Mouse (Mus musculus) intestine, embryonic 15.5 days (tissue): Measurements from ENCODE around the gene Lst1. TPM values are rescaled to one million over a fixed set of nuclear protein-coding genes. Genes with fewer than 3 reads are reported as not detected.
"Not testable (repeated sequence)": the region's sequence is repeated elsewhere in the genome, so short reads cannot be mapped to it uniquely, and the experiment has no call there.

Experiments used
- ATAC-seq: fragments of 200-750 bp; cut with Nextera tagmentation; 2 replicates; pipeline ENCODE4 v1.8.0; 2017; ENCODE audit warnings: moderate TSS enrichment, moderate library complexity
- H3K27ac ChIP-seq: fragments of 300-500 bp; sonication (generic); 2 replicates; pipeline ENCODE4 v1.5.1; 2015; ENCODE audit warnings: mild to moderate bottlenecking, inconsistent platforms
- H3K27me3 ChIP-seq: fragments of 300-500 bp; sonication (generic); replicated peaks from 2 replicates; pipeline ENCODE4 v1.6.1; 2015; ENCODE audit warnings: inconsistent platforms
- H3K36me3 ChIP-seq: fragments of 300-500 bp; sonication (generic); 2 replicates; pipeline ENCODE4 v1.6.1; 2015; ENCODE audit warnings: inconsistent platforms
- H3K4me1 ChIP-seq: fragments of 300-500 bp; sonication (generic); replicated peaks from 2 replicates; pipeline ENCODE4 v1.6.1; 2015; ENCODE audit warnings: inconsistent platforms
- H3K4me2 ChIP-seq: fragments of 300-500 bp; sonication (generic); replicated peaks from 2 replicates; pipeline ENCODE4 v1.6.1; 2015; ENCODE audit warnings: mild to moderate bottlenecking, inconsistent platforms
- H3K4me3 ChIP-seq: fragments of 300-500 bp; sonication (generic); replicated peaks from 2 replicates; pipeline ENCODE4 v1.5.1; 2015; ENCODE audit warnings: inconsistent platforms
- H3K9ac ChIP-seq: fragments of 300-500 bp; sonication (generic); 2 replicates; pipeline ENCODE4 v1.6.1; 2015; ENCODE audit warnings: inconsistent platforms
- H3K9me3 ChIP-seq: fragments of 300-500 bp; sonication (generic); 2 replicates; pipeline ENCODE4 v1.6.1; 2016; ENCODE audit warnings: inconsistent platforms
- WGBS: fragments of 180-500 bp; shearing (Covaris S2); methylation state at CpG from one replicate; pipeline ENCODE4 v1.1.7; 2015; 5-methylcytosine and 5-hydroxymethylcytosine counted together
- polyA plus RNA-seq: library from polyadenylated mRNA; unstranded; fragments of >200 nt; fragmentation: Nextera tagmentation; extraction: Ambion mirVana; gene quantifications from 2 replicates; pipeline ENCODE4 v1.2.1, GENCODE M21; 2015

The Lst1 gene
- 18.9 and 19.4 TPM in 2 replicates for polyA plus RNA-seq

GRCm38 (mm10) chr17:35187959-35188610 lies at the start of gene Lst1:
TSS of gene Lst1 (minus strand) at chr17:35188439.
- Histone ChIP-seq H3K4me2 (no peak within 1 kb of the TSS), H3K9me3 (no peaks in the 10 kb centered on the region), H3K4me3 (no peak within 1 kb of the TSS), H3K27ac (peak within 1 kb of the TSS; percentile 40; the same call in 1 of the 2 replicates), H3K9ac (no peak within 1 kb of the TSS), H3K36me3 (no peaks in the 10 kb centered on the region), H3K4me1 (0 out of 2 replicates have a peak, but pooled peaks cover 5% of the 10 kb centered on the region), H3K27me3 (no peaks in the 10 kb centered on the region)
- ATAC-seq, result no peak
- WGBS, result 59% methylated on average over 7 of the region's 7 CpGs

DNA sequence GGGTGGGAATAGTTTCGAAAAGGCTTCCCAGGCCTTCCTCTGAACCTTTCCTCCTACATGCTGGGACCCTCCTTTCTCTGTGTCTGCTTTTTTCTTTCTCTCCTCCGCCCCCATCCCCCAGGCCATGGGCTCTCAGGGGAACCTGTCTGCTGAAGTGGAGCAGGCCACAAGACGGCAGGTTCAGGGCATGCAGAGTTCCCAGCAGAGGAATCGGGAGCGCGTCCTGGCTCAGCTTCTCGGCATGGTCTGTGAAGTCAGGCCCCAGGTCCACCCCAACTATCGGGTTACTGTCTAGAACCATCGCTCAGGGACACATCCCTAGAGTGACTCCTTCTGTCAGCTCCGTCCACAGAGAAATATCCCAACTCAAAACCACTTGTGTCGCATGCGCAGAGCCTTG lies 49.3 kb upstream of the Lst1 start:
- Histone ChIP-seq H3K27ac (no peak overlapping the region), H3K36me3 (no peaks in the 10 kb centered on the region), H3K9ac (no peak overlapping the region), H3K4me3 (no peak overlapping the region), H3K4me2 (no peak overlapping the region), H3K27me3 (no peaks in the 10 kb centered on the region), H3K4me1 (peaks cover 28% of the 10 kb centered on the region), H3K9me3 (no peaks in the 10 kb centered on the region)
- ATAC-seq, result no peak
- 94% methylated on average over 12 of the region's 12 CpGs for WGBS

DNA sequence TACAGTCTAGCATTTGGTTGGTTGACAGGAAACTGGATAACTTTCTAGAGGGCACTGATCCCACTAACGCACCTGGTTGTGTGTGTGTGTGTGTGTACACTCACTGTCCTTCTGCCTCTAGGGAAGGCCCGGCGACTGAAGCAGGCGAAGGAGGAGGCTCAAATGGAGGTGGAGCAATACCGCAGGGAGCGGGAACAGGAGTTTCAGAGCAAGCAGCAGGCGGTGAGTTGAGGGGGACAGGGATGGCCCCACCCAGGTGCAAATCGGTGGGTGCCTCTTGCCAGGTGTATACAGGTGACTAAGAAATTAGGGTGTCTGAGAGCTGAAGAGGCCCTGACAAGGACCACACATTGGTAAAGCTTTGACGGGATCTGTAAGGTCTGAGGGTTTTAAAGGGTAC lies 48.8 kb upstream of the Lst1 start:
- Histone ChIP-seq H3K4me3 (no peak overlapping the region), H3K27me3 (no peaks in the 10 kb centered on the region), H3K4me1 (peaks cover 31% of the 10 kb centered on the region), H3K36me3 (no peaks in the 10 kb centered on the region), H3K27ac (no peak overlapping the region), H3K4me2 (no peak overlapping the region; the same call in 1 of the 2 replicates), H3K9ac (no peak overlapping the region), H3K9me3 (no peaks in the 10 kb centered on the region)
- WGBS, result 77% methylated on average over 9 of the region's 9 CpGs
- no peak for ATAC-seq

GRCm38 (mm10) chr17:35236390-35236746 lies 48.1 kb upstream of the Lst1 start:
- 1% methylated on average over 18 of the region's 18 CpGs for WGBS
- peaks cover under 1% of the 10 kb centered on the region; the same call in 1 of the 2 replicates for H3K36me3 ChIP-seq
- H3K4me3 ChIP-seq, result peak overlapping the region; percentile 57
- ATAC-seq, result peak; percentile 61
- no peaks in the 10 kb centered on the region for H3K9me3 ChIP-seq
- H3K27ac ChIP-seq, result peak overlapping the region; percentile 98
- no peaks in the 10 kb centered on the region for H3K27me3 ChIP-seq
- H3K4me2 ChIP-seq, result peak overlapping the region; percentile 88
- H3K9ac ChIP-seq, result peak overlapping the region; percentile 86
- peaks cover 34% of the 10 kb centered on the region for H3K4me1 ChIP-seq

DNA sequence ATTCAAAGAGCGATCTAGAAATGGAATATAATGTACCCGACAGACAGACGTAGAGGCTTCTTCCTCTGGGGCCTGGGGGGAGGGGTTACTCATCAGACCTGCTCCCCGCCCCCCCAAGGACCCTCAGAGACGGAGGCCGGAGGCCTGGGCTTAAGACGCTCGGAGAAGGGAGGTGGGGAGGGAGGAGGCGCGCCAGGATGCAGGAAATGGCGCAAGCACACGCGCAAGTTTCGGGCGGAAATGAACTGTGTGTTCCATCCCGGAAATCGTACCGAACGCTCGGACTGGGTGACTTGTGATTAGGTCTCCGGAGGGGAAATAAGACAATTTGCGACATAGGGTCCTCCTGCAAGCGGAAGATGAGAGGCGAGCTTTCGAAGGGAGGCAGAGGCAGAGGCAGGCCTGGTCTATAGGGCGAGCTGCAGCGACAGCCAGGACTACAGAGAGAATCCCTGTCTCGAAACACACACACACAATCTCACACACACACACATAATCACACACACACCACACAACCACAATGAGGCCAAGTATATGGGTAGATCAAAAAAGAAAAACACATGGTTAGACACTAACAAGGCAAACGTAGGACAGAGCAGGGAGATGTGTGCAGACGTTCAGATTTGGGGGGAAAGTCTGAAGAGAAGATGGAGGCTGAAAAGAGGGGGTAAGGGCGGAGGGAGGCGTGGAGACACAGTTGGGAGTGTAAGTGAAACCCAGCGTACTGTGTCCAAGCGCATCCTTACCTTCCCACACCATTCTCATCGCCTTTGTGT lies 47.6 kb upstream of the Lst1 start, which contains the start of gene Nfkbil1:
Gene Nfkbil1, minus strand, starts transcription at position 179 of the 776 bp plus-strand sequence.
- Histone ChIP-seq H3K4me1 (peaks cover 33% of the 10 kb centered on the region), H3K36me3 (peaks cover 7% of the 10 kb centered on the region; the same call in 1 of the 2 replicates), H3K27me3 (no peaks in the 10 kb centered on the region), H3K9ac (peak within 1 kb of the TSS; percentile 86), H3K4me3 (peak within 1 kb of the TSS; percentile 57), H3K27ac (peak within 1 kb of the TSS; percentile 98), H3K9me3 (no peaks in the 10 kb centered on the region), H3K4me2 (peak within 1 kb of the TSS; percentile 88)
- ATAC-seq, result peak; percentile 90
- WGBS, result under 1% methylated on average over 35 of the region's 35 CpGs

- Histone ChIP-seq H3K9ac (peak overlapping the region; percentile 86), H3K4me3 (peak overlapping the region; percentile 57), H3K4me2 (peak overlapping the region; percentile 88), H3K36me3 (peaks cover 7% of the 10 kb centered on the region; the same call in 1 of the 2 replicates), H3K27me3 (no peaks in the 10 kb centered on the region), H3K9me3 (no peaks in the 10 kb centered on the region), H3K27ac (peak overlapping the region; percentile 98), H3K4me1 (peaks cover 26% of the 10 kb centered on the region)
- peak; percentile 21 for ATAC-seq
- WGBS, result 7% methylated on average over 31 of the region's 31 CpGs
These were observed 46.7 kb upstream of the Lst1 start for GRCm38 (mm10) chr17:35234903-35235302.

GRCm38 (mm10) chr17:35234090-35234489 lies 45.9 kb upstream of the Lst1 start:
- not testable (repeated sequence) for H3K9me3 ChIP-seq, H3K9ac ChIP-seq, ATAC-seq, H3K27me3 ChIP-seq
- Histone ChIP-seq H3K27ac (peak overlapping the region; percentile 74), H3K36me3 (peaks cover 15% of the 10 kb centered on the region), H3K4me2 (peak overlapping the region; percentile 88), H3K4me1 (peaks cover 28% of the 10 kb centered on the region), H3K4me3 (0 out of 2 replicates have a peak overlapping the region, but pooled peaks have one; percentile 57)
- WGBS, result 79% methylated on average over 7 of the region's 7 CpGs

GRCm38 (mm10) chr17:35233114-35233980 lies 45.1 kb upstream of the Lst1 start, which contains the start of gene Atp6v1g2:
TSS of gene Atp6v1g2 (plus strand) at chr17:35233660.
- no peaks in the 10 kb centered on the region for H3K27me3 ChIP-seq
- peaks cover 28% of the 10 kb centered on the region for H3K4me1 ChIP-seq
- peaks cover 15% of the 10 kb centered on the region for H3K36me3 ChIP-seq
- no peaks in the 10 kb centered on the region for H3K9me3 ChIP-seq
- H3K27ac ChIP-seq, result peak within 1 kb of the TSS; percentile 74
- no peak for ATAC-seq
- 46% methylated on average over 18 of the region's 18 CpGs for WGBS
- peak within 1 kb of the TSS; percentile 5; the same call in 1 of the 2 replicates for H3K9ac ChIP-seq
- peak within 1 kb of the TSS; percentile 88 for H3K4me2 ChIP-seq
- peak within 1 kb of the TSS; percentile 57; the same call in 1 of the 2 replicates for H3K4me3 ChIP-seq

GRCm38 (mm10) chr17:35232659-35233058 lies 44.4 kb upstream of the Lst1 start:
- Histone ChIP-seq H3K4me1 (peaks cover 31% of the 10 kb centered on the region), H3K27ac (peak overlapping the region; percentile 74; the same call in 1 of the 2 replicates), H3K4me2 (0 out of 2 replicates have a peak overlapping the region, but pooled peaks have one; percentile 20), H3K9ac (0 out of 2 replicates have a peak overlapping the region, but pooled peaks have one; percentile 5), H3K36me3 (peaks cover 19% of the 10 kb centered on the region), H3K9me3 (no peaks in the 10 kb centered on the region), H3K4me3 (no peak overlapping the region), H3K27me3 (no peaks in the 10 kb centered on the region)
- 51% methylated on average over 5 of the region's 5 CpGs for WGBS
- no peak for ATAC-seq

- Histone ChIP-seq H3K4me3 (no peak overlapping the region), H3K27ac (0 out of 2 replicates have a peak overlapping the region, but pooled peaks have one; percentile 74), H3K9me3 (no peaks in the 10 kb centered on the region), H3K36me3 (peaks cover 19% of the 10 kb centered on the region), H3K4me2 (peak overlapping the region; percentile 24; the same call in 1 of the 2 replicates), H3K9ac (no peak overlapping the region), H3K27me3 (no peaks in the 10 kb centered on the region), H3K4me1 (peaks cover 31% of the 10 kb centered on the region)
- ATAC-seq, result no peak
- 14% methylated on average over 12 of the region's 12 CpGs for WGBS
These were observed 43.8 kb upstream of the Lst1 start for GRCm38 (mm10) chr17:35232043-35232442.

DNA sequence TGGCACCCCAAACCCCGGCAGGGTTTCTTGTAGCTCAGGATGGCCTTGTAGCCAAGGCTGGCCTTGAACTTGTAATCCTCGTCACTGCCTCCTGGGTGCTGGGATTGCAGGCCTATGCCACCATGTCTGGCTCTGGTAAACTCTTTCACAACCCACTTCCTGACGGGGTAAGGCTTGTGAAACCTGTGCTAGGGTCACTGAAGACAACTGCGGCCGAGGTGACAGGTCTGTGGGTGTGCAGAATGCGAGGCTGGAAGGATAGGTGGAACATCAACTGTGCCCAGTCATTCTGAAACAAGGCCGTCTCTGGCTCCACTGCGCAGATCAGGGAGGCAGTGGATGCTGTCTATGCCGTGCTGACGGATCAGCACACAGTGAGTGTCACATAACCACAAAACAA lies 42.8 kb upstream of the Lst1 start:
- no peak overlapping the region for H3K4me3 ChIP-seq
- H3K9ac ChIP-seq, result no peak overlapping the region
- no peak for ATAC-seq
- H3K27ac ChIP-seq, result no peak overlapping the region
- WGBS, result 92% methylated on average over 10 of the region's 10 CpGs
- peaks cover 19% of the 10 kb centered on the region for H3K36me3 ChIP-seq
- H3K9me3 ChIP-seq, result no peaks in the 10 kb centered on the region
- H3K27me3 ChIP-seq, result no peaks in the 10 kb centered on the region
- H3K4me2 ChIP-seq, result no peak overlapping the region
- H3K4me1 ChIP-seq, result peaks cover 27% of the 10 kb centered on the region
